Mouse (Mus musculus) hindbrain, embryonic 11.5 days (tissue): Measurements from ENCODE around the gene Nadsyn1. TPM values are rescaled to one million over a fixed set of nuclear protein-coding genes. Genes with fewer than 3 reads are reported as not detected.

ENCODE experiments used
- ATAC-seq: fragments of 200-750 bp; cut with Nextera tagmentation; 2 replicates; pipeline ENCODE4 v1.8.0; 2017; ENCODE audit warnings: mild to moderate bottlenecking, moderate TSS enrichment, moderate library complexity; ENCODE audit not compliant: low FRiP score
- DNase-seq: peaks from one replicate; pipeline ENCODE4 v3.0.0-alpha.2; 2015; ENCODE audit warnings: low spot score
- H3K27ac ChIP-seq: fragments of 300-500 bp; sonication (generic); 2 replicates; pipeline ENCODE4 v1.5.1; 2014; ENCODE audit warnings: mild to moderate bottlenecking, low read depth, low read length
- H3K27me3 ChIP-seq: fragments of 300-500 bp; sonication (generic); 2 replicates; pipeline ENCODE4 v1.6.1; 2014; ENCODE audit warnings: mild to moderate bottlenecking, low read length, moderate library complexity, mixed read lengths; ENCODE audit not compliant: control insufficient read depth, insufficient read depth
- H3K36me3 ChIP-seq: fragments of 300-500 bp; sonication (generic); 2 replicates; pipeline ENCODE4 v1.6.1; 2014; ENCODE audit warnings: mild to moderate bottlenecking, low read length, moderate library complexity, mixed read lengths; ENCODE audit not compliant: control insufficient read depth, insufficient read depth
- H3K4me1 ChIP-seq: fragments of 300-500 bp; sonication (generic); replicated peaks from 2 replicates; pipeline ENCODE4 v1.6.1; 2014; ENCODE audit warnings: low read length, mixed read lengths; ENCODE audit not compliant: control insufficient read depth, insufficient read depth
- H3K4me2 ChIP-seq: fragments of 300-500 bp; sonication (generic); replicated peaks from 2 replicates; pipeline ENCODE4 v1.6.1; 2014; ENCODE audit warnings: mild to moderate bottlenecking, low read depth, low read length
- H3K4me3 ChIP-seq: fragments of 300-500 bp; sonication (generic); 2 replicates; pipeline ENCODE4 v1.5.1; 2014; ENCODE audit warnings: low read depth, low read length
- H3K9ac ChIP-seq: fragments of 300-500 bp; sonication (generic); 2 replicates; pipeline ENCODE4 v1.6.1; 2014; ENCODE audit warnings: low read depth, low read length
- H3K9me3 ChIP-seq: fragments of 300-500 bp; sonication (generic); 2 replicates; pipeline ENCODE4 v1.6.1; 2016; ENCODE audit warnings: low read length; ENCODE audit not compliant: control insufficient read depth
- WGBS: fragments of 180-500 bp; shearing (Covaris S2); extraction: QIAGEN DNeasy Blood & Tissue Kit; methylation state at CpG from one replicate; pipeline ENCODE4 v1.1.7; 2014; 5-methylcytosine and 5-hydroxymethylcytosine counted together
- polyA plus RNA-seq: library from polyadenylated mRNA; unstranded; fragments of >200 nt; fragmentation: Nextera tagmentation; extraction: Ambion mirVana; gene quantifications from 2 replicates; pipeline ENCODE4 v1.2.1, GENCODE M21; 2014

Gene Nadsyn1
- polyA plus RNA-seq, 1 experiment from 2014 or later, result 8.8 TPM

- DNase-seq (no peak), ATAC-seq (no peak)
- H3K9ac ChIP-seq, result no peak overlapping the region
- no peaks in the 10 kb centered on the region for H3K9me3 ChIP-seq
- no peaks in the 10 kb centered on the region for H3K4me1 ChIP-seq
- H3K27me3 ChIP-seq, result no peaks in the 10 kb centered on the region
- H3K27ac ChIP-seq, result no peak overlapping the region
- H3K36me3 ChIP-seq, result 0 out of 2 replicates have a peak, but pooled peaks cover 2% of the 10 kb centered on the region
- no peak overlapping the region for H3K4me3 ChIP-seq
- WGBS, result 93% methylated on average over 2 of the region's 2 CpGs
- no peak overlapping the region for H3K4me2 ChIP-seq
Observed at GRCm38 (mm10) chr7:143821241-143821640, 1.4 kb downstream of the Nadsyn1 start.

- WGBS, result 86% methylated on average over 4 of the region's 4 CpGs
- ATAC-seq, result no peak
- H3K9ac ChIP-seq, result no peak overlapping the region
- H3K9me3 ChIP-seq, result no peaks in the 10 kb centered on the region
- H3K27ac ChIP-seq, result no peak overlapping the region
- DNase-seq, result no peak
- no peak overlapping the region for H3K4me2 ChIP-seq
- no peak overlapping the region for H3K4me3 ChIP-seq
- no peaks in the 10 kb centered on the region for H3K27me3 ChIP-seq
- H3K4me1 ChIP-seq, result no peaks in the 10 kb centered on the region
- 0 out of 2 replicates have a peak, but pooled peaks cover 5% of the 10 kb centered on the region for H3K36me3 ChIP-seq
Observed at GRCm38 (mm10) chr7:143819201-143819600, 3.4 kb downstream of the Nadsyn1 start.

- no peak overlapping the region for H3K9ac ChIP-seq
- no peaks in the 10 kb centered on the region for H3K27me3 ChIP-seq
- H3K4me1 ChIP-seq, result no peaks in the 10 kb centered on the region
- WGBS, result 33% methylated on average over 1 of the region's 1 CpGs
- H3K36me3 ChIP-seq, result peaks cover 5% of the 10 kb centered on the region; the same call in 1 of the 2 replicates
- H3K27ac ChIP-seq, result no peak overlapping the region
- H3K9me3 ChIP-seq, result no peaks in the 10 kb centered on the region
- no peak overlapping the region for H3K4me3 ChIP-seq
- ATAC-seq (no peak), DNase-seq (peak; percentile 4)
- H3K4me2 ChIP-seq, result no peak overlapping the region
Observed at GRCm38 (mm10) chr7:143808909-143809308, 13.7 kb downstream of the Nadsyn1 start.

- Histone ChIP-seq H3K9me3 (no peaks in the 10 kb centered on the region), H3K4me1 (no peaks in the 10 kb centered on the region), H3K36me3 (peaks cover 10% of the 10 kb centered on the region; the same call in 1 of the 2 replicates), H3K27me3 (no peaks in the 10 kb centered on the region), H3K4me3 (no peak overlapping the region), H3K9ac (no peak overlapping the region), H3K27ac (no peak overlapping the region), H3K4me2 (no peak overlapping the region)
- no peak for ATAC-seq
- no peak for DNase-seq
- 72% methylated on average over 5 of the region's 5 CpGs for WGBS
Observed at GRCm38 (mm10) chr7:143805199-143805624, 17.4 kb downstream of the Nadsyn1 start.

- 88% methylated on average over 8 of the region's 8 CpGs for WGBS
Observed at GRCm38 (mm10) chr7:143801195-143802065, 21.2 kb downstream of the Nadsyn1 start.

GRCm38 (mm10) chr7:143800770-143801169 lies 21.9 kb downstream of the Nadsyn1 start:
- no peak overlapping the region for H3K4me2 ChIP-seq
- WGBS, result 95% methylated on average over 1 of the region's 1 CpGs
- no peaks in the 10 kb centered on the region for H3K9me3 ChIP-seq
- ATAC-seq (no peak), DNase-seq (no peak)
- H3K4me1 ChIP-seq, result no peaks in the 10 kb centered on the region
- H3K27me3 ChIP-seq, result no peaks in the 10 kb centered on the region
- peaks cover 8% of the 10 kb centered on the region for H3K36me3 ChIP-seq
- H3K9ac ChIP-seq, result no peak overlapping the region
- H3K4me3 ChIP-seq, result no peak overlapping the region
- H3K27ac ChIP-seq, result no peak overlapping the region

More at GRCm38 (mm10) chr7:143801195-143802065, 21.2 kb downstream of the Nadsyn1 start:
- Histone ChIP-seq H3K27me3 (no peaks in the 10 kb centered on the region), H3K36me3 (peaks cover 11% of the 10 kb centered on the region), H3K27ac (no peak overlapping the region), H3K4me3 (no peak overlapping the region), H3K4me2 (no peak overlapping the region), H3K9me3 (no peaks in the 10 kb centered on the region), H3K9ac (no peak overlapping the region), H3K4me1 (no peaks in the 10 kb centered on the region)
- no peak for ATAC-seq
- DNase-seq, result no peak

GRCm38 (mm10) chr7:143798783-143799182 lies 23.9 kb downstream of the Nadsyn1 start:
- Histone ChIP-seq H3K9ac (no peak overlapping the region), H3K4me1 (no peaks in the 10 kb centered on the region), H3K27ac (no peak overlapping the region), H3K9me3 (no peaks in the 10 kb centered on the region), H3K4me3 (no peak overlapping the region), H3K4me2 (no peak overlapping the region), H3K36me3 (peaks cover 8% of the 10 kb centered on the region), H3K27me3 (no peaks in the 10 kb centered on the region)
- DNase-seq (no peak), ATAC-seq (no peak)
- WGBS, result 92% methylated on average over 4 of the region's 4 CpGs

GRCm38 (mm10) chr7:143793121-143793520 lies 29.5 kb downstream of the Nadsyn1 start:
- H3K9ac ChIP-seq, result no peak overlapping the region
- H3K4me1 ChIP-seq, result no peaks in the 10 kb centered on the region
- no peaks in the 10 kb centered on the region for H3K27me3 ChIP-seq
- H3K36me3 ChIP-seq, result peaks cover 2% of the 10 kb centered on the region; the same call in 1 of the 2 replicates
- 72% methylated on average over 4 of the region's 4 CpGs for WGBS
- no peak for ATAC-seq
- DNase-seq, result peak; percentile 26
- no peak overlapping the region for H3K4me2 ChIP-seq
- no peaks in the 10 kb centered on the region for H3K9me3 ChIP-seq
- H3K27ac ChIP-seq, result no peak overlapping the region
- H3K4me3 ChIP-seq, result no peak overlapping the region
